Mouse (Mus musculus): ENCODE data around the gene Siah1b. TPM values are rescaled to one million over a fixed set of nuclear protein-coding genes. Genes with fewer than 3 reads are reported as not detected.

Gene Siah1b
- polyA plus RNA-seq, 1 experiment: 5.9 TPM

DNA sequence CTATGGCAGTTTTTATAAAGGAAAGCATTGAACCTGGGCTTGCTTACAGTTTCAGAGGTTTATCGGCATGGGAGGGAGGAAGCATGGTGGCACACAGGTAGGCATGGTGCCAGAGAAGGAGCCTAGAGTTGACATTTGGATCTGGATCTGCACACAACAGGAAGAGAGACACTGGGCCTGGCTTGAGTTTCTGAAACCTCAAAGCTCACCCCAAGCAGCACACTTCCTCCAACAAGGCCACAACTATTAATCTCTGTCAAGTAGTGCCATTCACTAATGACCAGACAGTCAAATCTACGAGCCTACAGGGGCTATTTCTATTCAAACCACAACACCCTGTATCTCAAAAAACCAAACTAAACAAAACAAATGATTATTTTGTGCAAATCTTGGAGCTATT, 29.6 kb downstream of the Siah1b start:
- no peaks in the 10 kb centered on the region for H3K27me3 ChIP-seq (ENCODE audit: control insufficient read depth, insufficient read depth, insufficient read length)
- H3ac ChIP-seq (ENCODE audit: control insufficient read depth, insufficient read length): no peak overlapping the region
- no peak for TF ChIP-seq MYOD1 (IDR thresholded peaks at IDR 0.05; ENCODE audit: control insufficient read depth in 1 of 3, insufficient read length in 2 of 3, low read depth in 2 of 3)
- no peak for TF ChIP-seq TCF12 (IDR thresholded peaks at IDR 0.05; ENCODE audit: insufficient read depth, poor library complexity, severe bottlenecking)
- TF ChIP-seq REST (IDR thresholded peaks at IDR 0.05; ENCODE audit: insufficient read depth, insufficient read length): no peak
- TF ChIP-seq CEBPB (IDR thresholded peaks at IDR 0.05; ENCODE audit: insufficient read depth, poor library complexity, severe bottlenecking): no peak
- TF ChIP-seq MYOG (IDR thresholded peaks at IDR 0.05; ENCODE audit: control insufficient read depth in 1 of 3, insufficient read depth in 1 of 3, insufficient read length in 2 of 3, low read depth in 2 of 3): no peak
- no peak for TF ChIP-seq USF1 (IDR thresholded peaks at IDR 0.05; ENCODE audit: low read depth)
- TF ChIP-seq E2F4 (IDR thresholded peaks at IDR 0.05; ENCODE audit: insufficient read depth): no peak
- no peak for TF ChIP-seq TCF3 (IDR thresholded peaks at IDR 0.05; ENCODE audit: insufficient read length, low read depth)
- TF ChIP-seq MAX (IDR thresholded peaks at IDR 0.05; ENCODE audit: low read depth): no peak
- TF ChIP-seq SRF (IDR thresholded peaks at IDR 0.05; ENCODE audit: control insufficient read depth, insufficient read length, low read depth): no peak
- no peak for TF ChIP-seq POLR2AphosphoS2 (IDR thresholded peaks at IDR 0.05; ENCODE audit: insufficient read length, low read depth)
- TF ChIP-seq POLR2A (IDR thresholded peaks at IDR 0.05; ENCODE audit: insufficient read length, low read depth): no peak
- H3K4me3 ChIP-seq: no peak overlapping the region
- H3K36me3 ChIP-seq (ENCODE audit: control insufficient read depth, insufficient read depth): no peaks in the 10 kb centered on the region
- no peak overlapping the region for H3K4me2 ChIP-seq (ENCODE audit: low read depth)
- H3K79me2 ChIP-seq (ENCODE audit: control insufficient read depth, insufficient read depth): no peaks in the 10 kb centered on the region

DNA sequence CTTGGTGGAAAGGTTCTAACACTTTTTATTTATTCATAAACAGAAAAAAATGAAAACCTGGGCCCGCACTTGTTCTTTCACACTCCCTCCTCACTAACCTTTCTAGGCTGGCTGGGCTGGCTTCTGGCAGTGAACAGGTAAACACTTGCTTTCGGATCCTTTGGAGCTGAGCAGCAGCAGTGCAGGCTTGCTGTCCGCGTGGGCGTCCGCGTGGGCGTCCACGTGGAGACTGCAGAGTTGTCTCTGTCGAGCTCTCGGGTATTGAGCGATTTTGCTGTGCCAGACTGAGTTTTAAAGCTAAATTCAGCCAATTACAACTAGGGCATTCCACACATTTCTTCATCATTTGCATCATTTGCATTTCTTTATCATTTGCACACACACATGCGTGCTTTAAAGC, 34.2 kb downstream of the Siah1b start:
- no peaks in the 10 kb centered on the region for H3K36me3 ChIP-seq (ENCODE audit: control insufficient read depth, insufficient read depth)
- no peaks in the 10 kb centered on the region for H3K27me3 ChIP-seq (ENCODE audit: control insufficient read depth, insufficient read depth, insufficient read length)
- H3ac ChIP-seq (ENCODE audit: control insufficient read depth, insufficient read length): no peak overlapping the region
- H3K4me3 ChIP-seq: no peak overlapping the region
- TF ChIP-seq E2F4 (IDR thresholded peaks at IDR 0.05; ENCODE audit: insufficient read depth) (no peak), MYOG (IDR thresholded peaks at IDR 0.05; ENCODE audit: control insufficient read depth in 1 of 3, insufficient read depth in 1 of 3, insufficient read length in 2 of 3, low read depth in 2 of 3) (no peak), MAX (IDR thresholded peaks at IDR 0.05; ENCODE audit: low read depth) (no peak), USF1 (IDR thresholded peaks at IDR 0.05; ENCODE audit: low read depth) (no peak), TCF3 (IDR thresholded peaks at IDR 0.05; ENCODE audit: insufficient read length, low read depth) (no peak), TCF12 (IDR thresholded peaks at IDR 0.05; ENCODE audit: insufficient read depth, poor library complexity, severe bottlenecking) (no peak), POLR2A (IDR thresholded peaks at IDR 0.05; ENCODE audit: insufficient read length, low read depth) (no peak), POLR2AphosphoS2 (IDR thresholded peaks at IDR 0.05; ENCODE audit: insufficient read length, low read depth) (no peak), MYOD1 (IDR thresholded peaks at IDR 0.05; ENCODE audit: control insufficient read depth in 1 of 3, insufficient read length in 2 of 3, low read depth in 2 of 3) (no peak), CEBPB (IDR thresholded peaks at IDR 0.05; ENCODE audit: insufficient read depth, poor library complexity, severe bottlenecking) (no peak), REST (IDR thresholded peaks at IDR 0.05; ENCODE audit: insufficient read depth, insufficient read length) (no peak), SRF (IDR thresholded peaks at IDR 0.05; ENCODE audit: control insufficient read depth, insufficient read length, low read depth) (no peak)
- no peaks in the 10 kb centered on the region for H3K79me2 ChIP-seq (ENCODE audit: control insufficient read depth, insufficient read depth)
- no peak overlapping the region for H3K4me2 ChIP-seq (ENCODE audit: low read depth)

DNA sequence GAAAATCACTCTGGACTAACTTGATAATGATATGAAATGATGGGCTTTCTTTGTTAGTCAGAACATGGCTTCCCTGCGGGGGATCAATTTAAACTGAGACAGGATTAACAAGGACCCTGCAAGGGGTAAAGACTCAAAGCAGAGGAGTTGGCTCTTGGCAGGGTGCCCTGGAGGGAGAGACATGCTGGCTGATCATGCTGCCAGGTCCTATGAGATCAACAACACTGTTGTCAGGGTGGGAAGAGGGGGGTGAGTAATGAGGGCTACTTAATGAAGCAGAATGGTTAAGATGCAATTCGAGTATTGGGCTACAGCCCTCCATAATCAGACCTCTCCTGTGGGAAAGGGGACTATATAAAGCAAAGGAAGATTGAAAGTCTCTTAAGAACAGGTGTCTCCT, 37.4 kb downstream of the Siah1b start:
- Histone ChIP-seq H3K4me3 (no peak overlapping the region), H3K4me2 (ENCODE audit: low read depth) (no peak overlapping the region), H3ac (ENCODE audit: control insufficient read depth, insufficient read length) (no peak overlapping the region), H3K27me3 (ENCODE audit: control insufficient read depth, insufficient read depth, insufficient read length) (no peaks in the 10 kb centered on the region), H3K36me3 (ENCODE audit: control insufficient read depth, insufficient read depth) (no peaks in the 10 kb centered on the region), H3K79me2 (ENCODE audit: control insufficient read depth, insufficient read depth) (no peaks in the 10 kb centered on the region)
- TF ChIP-seq MYOD1 (IDR thresholded peaks at IDR 0.05; ENCODE audit: control insufficient read depth in 1 of 3, insufficient read length in 2 of 3, low read depth in 2 of 3) (no peak), TCF3 (IDR thresholded peaks at IDR 0.05; ENCODE audit: insufficient read length, low read depth) (no peak), POLR2AphosphoS2 (IDR thresholded peaks at IDR 0.05; ENCODE audit: insufficient read length, low read depth) (no peak), E2F4 (IDR thresholded peaks at IDR 0.05; ENCODE audit: insufficient read depth) (no peak), POLR2A (IDR thresholded peaks at IDR 0.05; ENCODE audit: insufficient read length, low read depth) (no peak), CEBPB (IDR thresholded peaks at IDR 0.05; ENCODE audit: insufficient read depth, poor library complexity, severe bottlenecking) (no peak), TCF12 (IDR thresholded peaks at IDR 0.05; ENCODE audit: insufficient read depth, poor library complexity, severe bottlenecking) (no peak)

DNA sequence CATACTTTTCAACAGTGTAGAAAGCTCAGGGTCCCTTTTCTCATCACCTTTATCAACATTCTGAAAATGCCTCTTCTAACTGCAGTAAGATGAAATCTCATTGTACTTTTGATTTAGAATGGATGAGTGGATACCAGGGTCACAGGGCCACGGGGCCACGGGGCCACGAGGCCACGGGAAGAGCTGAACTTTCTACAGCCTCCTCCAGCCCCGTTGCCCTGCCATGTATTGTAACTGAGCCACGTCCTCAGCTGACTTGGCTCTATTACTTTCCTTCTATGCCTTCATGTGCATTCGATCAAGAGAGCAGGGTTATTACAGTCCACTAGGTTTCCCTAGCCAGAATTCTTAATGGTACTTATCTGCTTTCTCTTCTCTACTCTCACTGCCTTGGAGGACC, 40.4 kb downstream of the Siah1b start:
- Histone ChIP-seq H3K27me3 (ENCODE audit: control insufficient read depth, insufficient read depth, insufficient read length) (no peaks in the 10 kb centered on the region), H3ac (ENCODE audit: control insufficient read depth, insufficient read length) (no peak overlapping the region), H3K36me3 (ENCODE audit: control insufficient read depth, insufficient read depth) (no peaks in the 10 kb centered on the region), H3K4me3 (no peak overlapping the region), H3K4me2 (ENCODE audit: low read depth) (no peak overlapping the region), H3K79me2 (ENCODE audit: control insufficient read depth, insufficient read depth) (no peaks in the 10 kb centered on the region)
- TF ChIP-seq REST (IDR thresholded peaks at IDR 0.05; ENCODE audit: insufficient read depth, insufficient read length): no peak

DNA sequence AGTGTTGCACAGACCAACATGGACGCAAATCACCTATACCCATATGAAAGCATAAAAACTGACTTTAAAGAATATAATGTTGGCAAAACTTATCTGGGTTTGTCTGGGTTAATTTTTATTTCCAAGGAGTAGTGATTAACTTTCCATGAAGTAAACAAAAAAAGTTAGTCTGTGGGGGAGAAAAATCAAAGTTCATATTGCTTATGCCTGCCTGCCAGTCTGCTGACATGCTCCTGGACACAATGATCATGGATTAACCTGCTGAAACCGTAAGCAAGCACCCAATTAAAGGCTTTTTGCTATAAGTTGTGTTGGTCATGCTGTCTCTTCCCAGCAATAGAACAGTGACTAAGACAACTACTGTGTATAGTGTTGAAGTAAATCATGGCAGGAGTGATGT, 40.9 kb downstream of the Siah1b start:
- no peak overlapping the region for H3K4me3 ChIP-seq
- TF ChIP-seq MAX (IDR thresholded peaks at IDR 0.05; ENCODE audit: low read depth) (no peak), CEBPB (IDR thresholded peaks at IDR 0.05; ENCODE audit: insufficient read depth, poor library complexity, severe bottlenecking) (no peak), POLR2AphosphoS2 (IDR thresholded peaks at IDR 0.05; ENCODE audit: insufficient read length, low read depth) (no peak), USF1 (IDR thresholded peaks at IDR 0.05; ENCODE audit: low read depth) (no peak), REST (IDR thresholded peaks at IDR 0.05; ENCODE audit: insufficient read depth, insufficient read length) (no peak), TCF3 (IDR thresholded peaks at IDR 0.05; ENCODE audit: insufficient read length, low read depth) (no peak), SRF (IDR thresholded peaks at IDR 0.05; ENCODE audit: control insufficient read depth, insufficient read length, low read depth) (no peak), MYOG (IDR thresholded peaks at IDR 0.05; ENCODE audit: control insufficient read depth in 1 of 3, insufficient read depth in 1 of 3, insufficient read length in 2 of 3, low read depth in 2 of 3) (no peak), TCF12 (IDR thresholded peaks at IDR 0.05; ENCODE audit: insufficient read depth, poor library complexity, severe bottlenecking) (no peak)
- H3ac ChIP-seq (ENCODE audit: control insufficient read depth, insufficient read length): no peak overlapping the region
- H3K79me2 ChIP-seq (ENCODE audit: control insufficient read depth, insufficient read depth): no peaks in the 10 kb centered on the region
- H3K4me2 ChIP-seq (ENCODE audit: low read depth): no peak overlapping the region
- no peaks in the 10 kb centered on the region for H3K27me3 ChIP-seq (ENCODE audit: control insufficient read depth, insufficient read depth, insufficient read length)
- H3K36me3 ChIP-seq (ENCODE audit: control insufficient read depth, insufficient read depth): no peaks in the 10 kb centered on the region
